Mouse (Mus musculus): Measurements from ENCODE around the gene Gria1. TPM values are rescaled to one million over a fixed set of nuclear protein-coding genes. Genes with fewer than 3 reads are reported as not detected.

The Gria1 gene
- polyA plus RNA-seq, 1 experiment from 2014 or later: 3.9 TPM

DNA sequence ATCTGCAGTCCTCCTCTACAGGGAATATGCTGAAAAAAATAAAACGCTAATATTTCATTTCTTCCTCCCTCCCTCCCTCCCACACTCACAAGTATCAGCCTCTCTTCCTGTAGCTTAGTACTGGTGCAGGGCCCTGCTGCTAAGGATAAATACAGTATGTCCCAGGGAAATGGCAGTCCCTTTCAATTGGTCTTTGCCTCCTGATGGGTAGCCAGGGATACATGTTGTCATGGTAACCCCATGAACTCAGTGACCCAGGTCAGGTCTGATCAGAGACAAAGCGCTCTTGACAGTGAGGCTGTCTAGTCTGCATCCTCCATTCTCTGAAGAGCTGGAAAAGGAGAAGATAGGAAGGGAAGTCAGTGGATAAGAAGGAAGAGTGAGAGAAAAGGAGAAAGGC lies 287.1 kb downstream of the Gria1 start:
- 64% methylated on average over 2 of the region's 2 CpGs for WGBS
- Histone ChIP-seq H3K36me3 (no peaks in the 10 kb centered on the region), H3K27me3 (replicated peaks) (no peaks in the 10 kb centered on the region), H3K27ac (replicated peaks) (no peak overlapping the region), H3K4me3 (no peak overlapping the region), H3K4me2 (no peak overlapping the region), H3K9ac (no peak overlapping the region), H3K4me1 (no peaks in the 10 kb centered on the region), H3K9me3 (no peaks in the 10 kb centered on the region)
- no peak for ATAC-seq (ENCODE audit: extremely low read depth, insufficient number of reproducible peaks, low FRiP score, low TSS enrichment)

GRCm38 (mm10) chr11:57298665-57299064 lies 287.5 kb downstream of the Gria1 start:
- Histone ChIP-seq H3K4me2 (no peak overlapping the region), H3K27ac (replicated peaks) (no peak overlapping the region), H3K36me3 (no peaks in the 10 kb centered on the region), H3K27me3 (replicated peaks) (no peaks in the 10 kb centered on the region), H3K9ac (no peak overlapping the region), H3K9me3 (no peaks in the 10 kb centered on the region), H3K4me3 (no peak overlapping the region), H3K4me1 (no peaks in the 10 kb centered on the region)
- ATAC-seq (ENCODE audit: extremely low read depth, insufficient number of reproducible peaks, low FRiP score, low TSS enrichment): no peak

GRCm38 (mm10) chr11:57303602-57304001 lies 292.4 kb downstream of the Gria1 start:
- no peak for ATAC-seq (ENCODE audit: extremely low read depth, insufficient number of reproducible peaks, low FRiP score, low TSS enrichment)
- Histone ChIP-seq H3K4me1 (no peaks in the 10 kb centered on the region), H3K9me3 (no peaks in the 10 kb centered on the region), H3K36me3 (no peaks in the 10 kb centered on the region), H3K9ac (no peak overlapping the region), H3K4me2 (no peak overlapping the region), H3K27me3 (replicated peaks) (no peaks in the 10 kb centered on the region), H3K27ac (replicated peaks) (no peak overlapping the region), H3K4me3 (no peak overlapping the region)
- 95% methylated on average over 1 of the region's 1 CpGs for WGBS

DNA sequence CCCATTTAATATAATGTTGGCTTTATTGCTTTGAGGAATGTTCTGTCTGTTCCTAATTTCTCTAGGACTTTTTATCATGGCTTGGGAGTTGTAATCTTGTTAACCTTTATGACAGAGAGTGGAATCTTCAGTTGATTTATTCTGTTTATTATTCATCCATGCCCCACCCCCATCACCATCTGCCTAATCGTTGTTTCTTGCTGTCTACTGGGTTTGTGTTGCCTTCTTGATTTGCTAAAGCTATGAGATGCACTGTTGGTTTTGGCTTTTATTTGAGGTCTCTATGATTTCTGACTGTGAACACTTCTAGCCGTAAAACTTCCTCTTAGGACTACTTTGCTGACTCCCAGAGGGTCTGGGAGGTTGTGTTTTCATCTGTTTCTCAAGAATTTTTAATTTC lies 294.9 kb downstream of the Gria1 start:
- Histone ChIP-seq H3K4me3 (no peak overlapping the region), H3K27me3 (replicated peaks) (no peaks in the 10 kb centered on the region), H3K36me3 (no peaks in the 10 kb centered on the region), H3K9me3 (no peaks in the 10 kb centered on the region), H3K4me1 (no peaks in the 10 kb centered on the region), H3K9ac (no peak overlapping the region), H3K27ac (replicated peaks) (no peak overlapping the region), H3K4me2 (no peak overlapping the region)
- no peak for ATAC-seq (ENCODE audit: extremely low read depth, insufficient number of reproducible peaks, low FRiP score, low TSS enrichment)
- WGBS: 80% methylated on average over 2 of the region's 2 CpGs

DNA sequence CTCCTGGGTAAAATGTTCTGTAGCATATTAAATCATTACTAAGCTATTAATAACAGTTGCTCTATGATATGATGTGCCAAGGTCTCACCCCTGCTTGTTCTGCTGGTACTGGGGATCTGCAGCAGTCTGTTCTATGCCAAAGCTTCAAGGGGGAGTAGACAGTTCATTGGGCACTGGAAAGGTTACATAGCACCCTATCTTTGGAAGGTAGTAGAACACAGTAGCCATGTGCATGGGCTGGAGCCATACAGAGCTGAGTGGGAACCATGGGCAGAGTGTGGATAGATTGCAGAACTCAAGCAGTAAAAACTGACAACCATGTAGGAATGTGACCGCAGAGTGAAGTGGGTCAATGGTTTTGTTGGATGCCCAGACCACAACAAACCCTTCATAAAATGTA lies 295.7 kb downstream of the Gria1 start:
- 91% methylated on average over 1 of the region's 1 CpGs for WGBS
- H3K36me3 ChIP-seq: no peaks in the 10 kb centered on the region
- no peak for ATAC-seq (ENCODE audit: extremely low read depth, insufficient number of reproducible peaks, low FRiP score, low TSS enrichment)

GRCm38 (mm10) chr11:57317063-57317462 lies 305.9 kb downstream of the Gria1 start:
- Histone ChIP-seq H3K4me1 (no peaks in the 10 kb centered on the region), H3K9me3 (no peaks in the 10 kb centered on the region), H3K36me3 (no peaks in the 10 kb centered on the region), H3K4me2 (no peak overlapping the region), H3K9ac (no peak overlapping the region), H3K27me3 (replicated peaks) (no peaks in the 10 kb centered on the region), H3K4me3 (no peak overlapping the region), H3K27ac (replicated peaks) (no peak overlapping the region)
- ATAC-seq (ENCODE audit: extremely low read depth, insufficient number of reproducible peaks, low FRiP score, low TSS enrichment): no peak
- 69% methylated on average over 3 of the region's 3 CpGs for WGBS

More for the DNA sequence above, 295.7 kb downstream of the Gria1 start:
- no peaks in the 10 kb centered on the region for H3K9me3 ChIP-seq
- no peak overlapping the region for H3K4me2 ChIP-seq
- no peak overlapping the region for H3K4me3 ChIP-seq
- no peaks in the 10 kb centered on the region for H3K27me3 ChIP-seq (replicated peaks)
- no peak overlapping the region for H3K27ac ChIP-seq (replicated peaks)
- no peaks in the 10 kb centered on the region for H3K4me1 ChIP-seq
- H3K9ac ChIP-seq: no peak overlapping the region

- 79% methylated on average over 13 of the region's 13 CpGs for WGBS
- no peak overlapping the region for H3K4me3 ChIP-seq
- no peaks in the 10 kb centered on the region for H3K4me1 ChIP-seq
Observed at GRCm38 (mm10) chr11:57317478-57317877, 306.3 kb downstream of the Gria1 start.

DNA sequence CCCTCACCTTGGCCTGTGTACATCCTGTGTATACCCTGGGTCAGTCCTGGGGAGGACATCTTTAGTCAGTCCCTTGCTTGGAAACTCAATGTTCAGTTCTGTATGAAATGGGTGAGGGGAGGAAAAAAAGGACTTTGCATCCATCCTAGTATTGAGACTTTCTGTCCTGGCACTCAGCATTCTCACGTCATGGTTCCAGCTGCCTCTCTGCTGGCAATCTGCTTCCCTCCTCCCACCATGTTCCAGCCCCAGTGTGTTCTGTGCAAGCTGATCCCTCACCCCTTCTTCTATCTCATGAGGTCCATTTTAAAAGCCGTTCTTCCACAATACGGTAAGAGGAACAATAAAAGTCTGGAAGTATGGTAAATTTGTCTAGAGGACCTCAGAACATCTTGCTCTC lies 308.2 kb downstream of the Gria1 start:
- Histone ChIP-seq H3K4me2 (no peak overlapping the region), H3K4me1 (no peaks in the 10 kb centered on the region), H3K36me3 (no peaks in the 10 kb centered on the region), H3K4me3 (no peak overlapping the region), H3K9ac (no peak overlapping the region), H3K9me3 (no peaks in the 10 kb centered on the region), H3K27ac (replicated peaks) (no peak overlapping the region), H3K27me3 (replicated peaks) (no peaks in the 10 kb centered on the region)
- WGBS: 76% methylated on average over 3 of the region's 3 CpGs
- ATAC-seq (ENCODE audit: extremely low read depth, insufficient number of reproducible peaks, low FRiP score, low TSS enrichment): no peak

More at GRCm38 (mm10) chr11:57317478-57317877, 306.3 kb downstream of the Gria1 start:
- no peak for ATAC-seq (ENCODE audit: extremely low read depth, insufficient number of reproducible peaks, low FRiP score, low TSS enrichment)
- Histone ChIP-seq H3K9ac (no peak overlapping the region), H3K36me3 (no peaks in the 10 kb centered on the region), H3K4me2 (no peak overlapping the region), H3K27me3 (replicated peaks) (no peaks in the 10 kb centered on the region), H3K9me3 (no peaks in the 10 kb centered on the region), H3K27ac (replicated peaks) (no peak overlapping the region)

DNA sequence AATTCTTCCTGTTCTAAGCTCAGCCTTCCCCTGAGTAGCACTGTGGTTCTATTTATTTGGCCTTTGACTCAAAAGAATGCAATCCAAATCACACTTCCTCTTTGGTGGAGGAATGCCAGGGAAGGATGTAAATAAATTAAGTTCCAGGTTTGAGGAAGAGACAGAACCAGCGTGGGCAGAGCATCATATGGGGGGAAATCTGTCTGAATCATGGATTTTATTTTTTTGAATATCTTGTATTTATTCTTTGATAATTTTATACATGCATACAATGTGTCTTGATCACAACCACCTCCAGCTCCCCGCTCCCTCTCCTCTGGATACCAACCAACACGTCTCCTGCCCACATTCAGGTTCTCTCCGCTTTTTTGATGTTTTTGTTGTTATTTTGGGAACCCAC lies 312.9 kb downstream of the Gria1 start:
- H3K4me3 ChIP-seq: no peak overlapping the region
- no peak overlapping the region for H3K4me2 ChIP-seq
- H3K9ac ChIP-seq: no peak overlapping the region
- no peak for ATAC-seq (ENCODE audit: extremely low read depth, insufficient number of reproducible peaks, low FRiP score, low TSS enrichment)
- WGBS: 76% methylated on average over 4 of the region's 4 CpGs
- no peaks in the 10 kb centered on the region for H3K36me3 ChIP-seq
- no peak overlapping the region for H3K27ac ChIP-seq (replicated peaks)
- no peaks in the 10 kb centered on the region for H3K4me1 ChIP-seq
- no peaks in the 10 kb centered on the region for H3K27me3 ChIP-seq (replicated peaks)
- H3K9me3 ChIP-seq: no peaks in the 10 kb centered on the region

All from heart, embryonic 13.5 days (tissue).